8 mouse cellular contexts compared by ENCODE assay signal in genomic region chr2:131179246-131179886, GRCm38 (mm10). TPM values are rescaled to one million over a fixed set of nuclear protein-coding genes. Genes with fewer than 3 reads are reported as not detected.
DNase-seq lines count a peak whose midpoint lies in the region; ATAC-seq and TF ChIP-seq lines count a peak whose summit lies in the region.

No protein-coding gene starts in this region.

- no peaks in the 10 kb centered on the region for H3K27me3 ChIP-seq in heart, embryonic 12.5 days (replicated peaks)
- no peaks in the 10 kb centered on the region for H3K27me3 ChIP-seq in kidney, embryonic 16.5 days (ENCODE audit: insufficient read depth, low read length)
- H3K27me3 ChIP-seq in liver, embryonic 15.5 days, result peaks cover 2% of the 10 kb centered on the region
- no peaks in the 10 kb centered on the region for H3K27me3 ChIP-seq in stomach, embryonic 15.5 days (replicated peaks)

- no peaks in the 10 kb centered on the region for H3K9me3 ChIP-seq in heart, embryonic 12.5 days (replicated peaks)
- no peaks in the 10 kb centered on the region for H3K9me3 ChIP-seq in kidney, embryonic 16.5 days (ENCODE audit: low read length)
- H3K9me3 ChIP-seq in liver, embryonic 15.5 days (replicated peaks), result no peaks in the 10 kb centered on the region
- no peaks in the 10 kb centered on the region for H3K9me3 ChIP-seq in stomach, embryonic 15.5 days

- TF ChIP-seq POLR2A in embryonic fibroblast, embryonic 13.5 days (IDR thresholded peaks at IDR 0.05; ENCODE audit: low read depth, low read length), result peak; percentile 15; the same call in 1 of the 2 replicates

- WGBS in heart, embryonic 12.5 days, result 1% methylated on average over 67 of the region's 67 CpGs
- under 1% methylated on average over 59 of the region's 67 CpGs for WGBS in kidney, embryonic 16.5 days
- under 1% methylated on average over 67 of the region's 67 CpGs for WGBS in liver, embryonic 15.5 days (ENCODE audit: insufficient replicate concordance)
- WGBS in stomach, embryonic 15.5 days, result under 1% methylated on average over 67 of the region's 67 CpGs

- peaks cover 7% of the 10 kb centered on the region for H3K4me1 ChIP-seq in embryonic fibroblast, embryonic 13.5 days (ENCODE audit: control insufficient read depth, insufficient read depth, low read length)
- H3K4me1 ChIP-seq in heart, embryonic 12.5 days (replicated peaks), result peaks cover 40% of the 10 kb centered on the region
- peaks cover 44% of the 10 kb centered on the region for H3K4me1 ChIP-seq in kidney, embryonic 16.5 days (ENCODE audit: insufficient read depth, low read length)
- H3K4me1 ChIP-seq in liver, embryonic 15.5 days (replicated peaks), result peaks cover 61% of the 10 kb centered on the region
- peaks cover 37% of the 10 kb centered on the region for H3K4me1 ChIP-seq in stomach, embryonic 15.5 days

- peak overlapping the region; percentile 5; the same call in 1 of the 2 replicates for H3K27ac ChIP-seq in embryonic fibroblast, embryonic 13.5 days (ENCODE audit: insufficient read depth, low read length)
- H3K27ac ChIP-seq in heart, embryonic 12.5 days (ENCODE audit: poor library complexity, severe bottlenecking), result peak overlapping the region; percentile 82
- H3K27ac ChIP-seq in kidney, embryonic 16.5 days (ENCODE audit: low read length), result peak overlapping the region; percentile 96
- H3K27ac ChIP-seq in liver, embryonic 15.5 days (replicated peaks), result peak overlapping the region; percentile 90
- peak overlapping the region; percentile 95 for H3K27ac ChIP-seq in stomach, embryonic 15.5 days

- peak overlapping the region; percentile 95 for H3K4me2 ChIP-seq in heart, embryonic 12.5 days
- peak overlapping the region; percentile 95 for H3K4me2 ChIP-seq in kidney, embryonic 16.5 days (replicated peaks; ENCODE audit: low read depth, low read length)
- H3K4me2 ChIP-seq in liver, embryonic 15.5 days, result peak overlapping the region; percentile 95
- peak overlapping the region; percentile 76 for H3K4me2 ChIP-seq in stomach, embryonic 15.5 days

- peaks cover 22% of the 10 kb centered on the region for H3K36me3 ChIP-seq in heart, embryonic 12.5 days
- 0 out of 2 replicates have a peak, but pooled peaks cover 14% of the 10 kb centered on the region for H3K36me3 ChIP-seq in kidney, embryonic 16.5 days (ENCODE audit: insufficient read depth, low read length)
- peaks cover 21% of the 10 kb centered on the region for H3K36me3 ChIP-seq in liver, embryonic 15.5 days (replicated peaks)
- H3K36me3 ChIP-seq in stomach, embryonic 15.5 days, result 0 out of 2 replicates have a peak, but pooled peaks cover 3% of the 10 kb centered on the region

- H3K4me3 ChIP-seq in embryonic fibroblast, embryonic 13.5 days (ENCODE audit: insufficient read depth, low read length), result peak overlapping the region; percentile 72
- H3K4me3 ChIP-seq in heart, embryonic 12.5 days, result peak overlapping the region; percentile 87
- peak overlapping the region; percentile 85 for H3K4me3 ChIP-seq in kidney, embryonic 16.5 days (ENCODE audit: low read length)
- peak overlapping the region; percentile 69 for H3K4me3 ChIP-seq in liver, embryonic 15.5 days (replicated peaks)
- peak overlapping the region; percentile 83 for H3K4me3 ChIP-seq in stomach, embryonic 15.5 days (replicated peaks)

- DNase-seq in B cell, adult 2 months, result peak; percentile 39 to 60
- peak; percentile 49 for DNase-seq in adrenal gland, postnatal 25 days
- peak; percentile 76 for DNase-seq in neural tube, embryonic 10.5 days (ENCODE audit: extremely low spot score, low spot score)

- H3K9ac ChIP-seq in heart, embryonic 12.5 days, result peak overlapping the region; percentile 91
- peak overlapping the region; percentile 98 for H3K9ac ChIP-seq in kidney, embryonic 16.5 days (replicated peaks; ENCODE audit: low read length)
- H3K9ac ChIP-seq in liver, embryonic 15.5 days, result peak overlapping the region; percentile 85
- H3K9ac ChIP-seq in stomach, embryonic 15.5 days, result peak overlapping the region; percentile 92

- ATAC-seq in heart, embryonic 12.5 days (ENCODE audit: insufficient number of reproducible peaks, low FRiP score), result peak; percentile 56
- peak; percentile 33; the same call in 1 of the 2 replicates for ATAC-seq in kidney, embryonic 16.5 days (ENCODE audit: low FRiP score, low TSS enrichment)
- peak; percentile 73 for ATAC-seq in liver, embryonic 15.5 days (ENCODE audit: insufficient read depth)
- ATAC-seq in stomach, embryonic 15.5 days (ENCODE audit: insufficient read depth, low FRiP score, low read depth), result peak; percentile 40

- TF ChIP-seq CTCF in embryonic fibroblast, embryonic 13.5 days (IDR thresholded peaks at IDR 0.05; ENCODE audit: borderline replicate concordance, insufficient read depth, low read length), result no peak

RNA-seq across cellular contexts. Expression of gene Cenpb, which starts 0.5 kb away (rescaled TPM):
- total RNA-seq in adrenal gland, postnatal 25 days (2021), result 52.9 and 66.5 TPM in 2 replicates
- polyA plus RNA-seq in embryonic fibroblast, embryonic 13.5 days (2011; ENCODE audit: insufficient read length, low read depth, missing spikeins), result 52.2 and 55.0 TPM in 2 replicates
- polyA plus RNA-seq in heart, embryonic 12.5 days (2016; fragmentation: Nextera tagmentation; extraction: Ambion mirVana), result 6.9 and 7.2 TPM in 2 replicates
- polyA plus RNA-seq in kidney, embryonic 16.5 days (2015; fragmentation: Nextera tagmentation; extraction: Ambion mirVana), result 9.7 and 10.1 TPM in 2 replicates
- polyA plus RNA-seq in liver, embryonic 15.5 days (2015; fragmentation: Nextera tagmentation; extraction: Ambion mirVana), result 4.1 and 5.4 TPM in 2 replicates
- 15.4 and 16.4 TPM in 2 replicates for polyA plus RNA-seq in stomach, embryonic 15.5 days (2015; fragmentation: Nextera tagmentation; extraction: Ambion mirVana)

RNA-seq across cellular contexts. Expression of gene Cdc25b, which starts 7.4 kb away (rescaled TPM):
- total RNA-seq in adrenal gland, postnatal 25 days (2021), result 8.3 and 10.8 TPM in 2 replicates
- polyA plus RNA-seq in embryonic fibroblast, embryonic 13.5 days (2011; ENCODE audit: insufficient read length, low read depth, missing spikeins), result 19.4 and 33.1 TPM in 2 replicates
- 38.7 and 39.1 TPM in 2 replicates for polyA plus RNA-seq in heart, embryonic 12.5 days (2016; fragmentation: Nextera tagmentation; extraction: Ambion mirVana)
- 73.8 and 87.0 TPM in 2 replicates for polyA plus RNA-seq in kidney, embryonic 16.5 days (2015; fragmentation: Nextera tagmentation; extraction: Ambion mirVana)
- polyA plus RNA-seq in liver, embryonic 15.5 days (2015; fragmentation: Nextera tagmentation; extraction: Ambion mirVana), result 236 and 279 TPM in 2 replicates
- polyA plus RNA-seq in stomach, embryonic 15.5 days (2015; fragmentation: Nextera tagmentation; extraction: Ambion mirVana), result 57.6 and 62.6 TPM in 2 replicates

RNA-seq across cellular contexts. Expression of gene Spef1, which starts 7.7 kb away (rescaled TPM):
- total RNA-seq in adrenal gland, postnatal 25 days (2021), result 5.0 and 7.6 TPM in 2 replicates
- 4.4 and 10.8 TPM in 2 replicates for polyA plus RNA-seq in embryonic fibroblast, embryonic 13.5 days (2011; ENCODE audit: insufficient read length, low read depth, missing spikeins)
- 1.2 and 1.3 TPM in 2 replicates for polyA plus RNA-seq in heart, embryonic 12.5 days (2016; fragmentation: Nextera tagmentation; extraction: Ambion mirVana)
- polyA plus RNA-seq in kidney, embryonic 16.5 days (2015; fragmentation: Nextera tagmentation; extraction: Ambion mirVana), result 3.3 and 4.7 TPM in 2 replicates
- 1.6 and 1.8 TPM in 2 replicates for polyA plus RNA-seq in liver, embryonic 15.5 days (2015; fragmentation: Nextera tagmentation; extraction: Ambion mirVana)
- polyA plus RNA-seq in stomach, embryonic 15.5 days (2015; fragmentation: Nextera tagmentation; extraction: Ambion mirVana), result 5.7 TPM in 2 replicates

RNA-seq across cellular contexts. Expression of gene 1700037H04Rik, which starts 19.5 kb away (rescaled TPM):
- 59.8 and 74.8 TPM in 2 replicates for total RNA-seq in adrenal gland, postnatal 25 days (2021)
- 29.0 and 34.0 TPM in 2 replicates for polyA plus RNA-seq in embryonic fibroblast, embryonic 13.5 days (2011; ENCODE audit: insufficient read length, low read depth, missing spikeins)
- polyA plus RNA-seq in heart, embryonic 12.5 days (2016; fragmentation: Nextera tagmentation; extraction: Ambion mirVana), result 69.2 and 69.6 TPM in 2 replicates
- 98.2 and 101 TPM in 2 replicates for polyA plus RNA-seq in kidney, embryonic 16.5 days (2015; fragmentation: Nextera tagmentation; extraction: Ambion mirVana)
- polyA plus RNA-seq in liver, embryonic 15.5 days (2015; fragmentation: Nextera tagmentation; extraction: Ambion mirVana), result 135 and 147 TPM in 2 replicates
- 74.2 and 75.0 TPM in 2 replicates for polyA plus RNA-seq in stomach, embryonic 15.5 days (2015; fragmentation: Nextera tagmentation; extraction: Ambion mirVana)

RNA-seq across cellular contexts. Expression of gene Ap5s1, which starts 27.5 kb away (rescaled TPM):
- total RNA-seq in adrenal gland, postnatal 25 days (2021), result 18.6 and 24.5 TPM in 2 replicates
- 13.0 and 13.8 TPM in 2 replicates for polyA plus RNA-seq in embryonic fibroblast, embryonic 13.5 days (2011; ENCODE audit: insufficient read length, low read depth, missing spikeins)
- 30.1 and 32.0 TPM in 2 replicates for polyA plus RNA-seq in heart, embryonic 12.5 days (2016; fragmentation: Nextera tagmentation; extraction: Ambion mirVana)
- polyA plus RNA-seq in kidney, embryonic 16.5 days (2015; fragmentation: Nextera tagmentation; extraction: Ambion mirVana), result 30.2 and 30.9 TPM in 2 replicates
- 16.6 and 18.3 TPM in 2 replicates for polyA plus RNA-seq in liver, embryonic 15.5 days (2015; fragmentation: Nextera tagmentation; extraction: Ambion mirVana)
- polyA plus RNA-seq in stomach, embryonic 15.5 days (2015; fragmentation: Nextera tagmentation; extraction: Ambion mirVana), result 23.2 and 23.7 TPM in 2 replicates

Comparison
In these comparisons a context has a peak if more than half of its experiments do, and no peak if none do; other contexts are left out.
1. Peak in every context shown above with its lines: DNase-seq, ATAC-seq, H3K4me3 ChIP-seq and H3K27ac ChIP-seq.
2. H3K27ac ChIP-seq: peak in every context shown above with its lines; median percentile 96 in kidney, embryonic 16.5 days; 95 in stomach, embryonic 15.5 days; 90 in liver, embryonic 15.5 days; 82 in heart, embryonic 12.5 days; 5 in embryonic fibroblast, embryonic 13.5 days.